Mouse (Mus musculus): Measurements from ENCODE around the gene Wfdc15a.

The Wfdc15a gene

DNA sequence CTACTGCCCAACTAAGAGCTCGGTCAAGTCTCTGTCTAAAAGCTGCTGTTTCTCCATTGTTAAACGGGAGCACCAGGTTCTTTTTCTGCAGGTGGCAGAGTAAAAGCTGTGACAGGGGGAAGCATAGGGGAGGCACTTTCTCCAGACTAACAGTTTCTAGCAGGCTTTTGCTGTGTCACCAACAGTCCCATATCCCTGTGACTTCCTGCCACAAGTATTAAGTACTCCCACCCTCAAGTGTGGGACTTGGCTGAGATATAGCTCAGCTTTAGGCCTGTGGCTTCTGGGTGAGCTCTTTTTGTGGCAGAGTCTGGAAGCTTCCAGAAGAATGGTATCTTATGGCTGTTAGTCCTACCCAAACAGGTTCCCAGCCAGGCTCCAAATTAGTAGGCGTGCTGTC lies 24.1 kb downstream of the Wfdc15a start:
- no peak for DNase-seq

DNA sequence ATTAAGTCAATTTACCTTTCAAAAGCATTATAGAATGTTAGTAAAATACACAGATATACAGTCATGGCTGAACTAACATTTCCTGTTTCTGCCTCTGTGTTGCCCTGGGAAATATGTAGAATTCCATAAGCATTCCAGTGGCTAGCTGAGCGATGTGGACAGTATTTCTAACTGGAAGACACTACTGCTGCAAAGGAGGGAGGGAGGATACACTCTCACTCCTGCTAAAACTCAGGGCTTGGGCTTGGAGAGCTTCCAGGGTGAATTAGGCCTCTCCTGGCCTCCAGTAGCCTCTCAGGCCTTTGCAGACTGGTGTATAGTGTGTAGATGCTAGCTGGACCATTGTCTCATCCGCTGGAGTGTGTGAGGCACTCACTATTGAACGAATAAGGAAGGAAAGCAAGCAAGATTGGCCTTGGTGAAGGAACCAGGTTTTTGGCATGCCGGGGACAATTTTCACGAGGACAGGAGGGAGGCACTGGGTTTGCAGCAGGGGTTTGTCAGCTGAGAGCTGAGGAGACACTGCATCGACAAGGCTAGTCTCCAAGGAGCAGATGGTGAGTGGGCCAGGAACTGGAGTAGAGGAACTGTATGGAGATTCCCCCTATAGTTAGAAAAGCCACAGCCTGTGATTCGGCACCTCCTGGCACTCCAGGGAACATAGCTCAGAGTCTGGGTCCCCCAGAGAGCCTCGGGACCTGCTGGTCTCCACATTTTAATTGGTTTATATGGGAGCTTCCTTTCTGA lies 25.1 kb downstream of the Wfdc15a start:
- no peak for DNase-seq

DNA sequence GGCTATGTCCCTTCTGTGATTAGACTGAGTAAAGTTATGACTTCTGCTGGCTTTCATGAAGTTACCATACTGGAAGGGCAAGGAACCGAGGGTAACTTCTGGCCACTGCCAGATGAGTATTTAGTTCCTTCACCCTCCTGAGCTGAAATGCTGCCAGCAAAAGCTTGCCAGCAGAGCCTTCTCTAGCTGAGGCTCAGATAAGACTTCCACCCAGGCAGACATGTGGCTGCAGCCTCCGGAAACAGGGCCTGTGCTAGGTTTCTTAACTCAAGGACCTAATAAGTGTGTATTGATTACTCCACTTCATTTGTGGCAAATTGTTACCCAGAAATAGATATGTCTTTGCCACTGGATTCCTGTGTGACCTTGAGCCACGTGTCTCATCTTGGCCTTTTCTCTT lies 26.5 kb downstream of the Wfdc15a start:
- DNase-seq: no peak

DNA sequence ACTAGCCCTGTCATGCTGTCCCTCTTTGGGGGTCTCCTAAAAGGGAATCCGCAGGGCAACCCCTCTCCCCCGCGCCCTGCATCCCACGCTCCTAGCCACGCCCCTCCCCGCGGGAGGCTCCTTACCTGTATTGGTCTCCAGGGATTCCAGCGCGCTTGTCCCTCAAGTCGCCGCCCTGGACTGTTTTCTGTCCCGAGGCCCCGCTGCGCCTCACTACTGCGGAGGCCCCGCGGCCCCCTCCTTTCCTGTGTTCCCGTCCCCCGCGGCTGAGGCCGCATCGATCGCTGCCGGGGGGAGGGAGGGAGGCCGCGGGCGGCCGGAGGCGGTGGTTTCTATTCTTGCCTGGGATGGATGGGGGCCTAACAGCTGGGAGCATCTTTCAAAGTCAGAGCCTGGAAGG lies 29.0 kb downstream of the Wfdc15a start, which contains the start of gene Kcns1:
Gene Kcns1, minus strand, starts transcription at position 212 of the 400 bp plus-strand sequence.
- peak; percentile 26 for DNase-seq

DNA sequence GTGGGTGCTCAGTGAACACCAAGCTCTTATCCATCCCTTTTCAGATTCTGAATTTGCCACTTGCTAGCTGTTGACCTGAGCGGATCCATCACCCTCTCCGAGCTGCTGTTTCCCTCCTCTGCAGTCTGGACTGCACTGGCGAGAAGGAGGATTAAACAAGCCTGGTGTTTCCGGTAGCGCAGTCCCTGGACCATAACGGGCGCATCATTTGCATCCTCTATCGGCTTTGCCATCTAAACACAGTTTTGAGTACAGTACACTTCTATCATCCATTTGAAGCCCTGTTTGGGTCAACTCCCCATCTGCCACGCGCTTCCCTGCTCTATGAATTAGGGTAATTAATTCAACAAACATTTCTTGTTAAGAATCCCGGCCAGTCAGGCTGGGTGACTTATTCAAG lies 29.6 kb downstream of the Wfdc15a start:
- DNase-seq: no peak

DNA sequence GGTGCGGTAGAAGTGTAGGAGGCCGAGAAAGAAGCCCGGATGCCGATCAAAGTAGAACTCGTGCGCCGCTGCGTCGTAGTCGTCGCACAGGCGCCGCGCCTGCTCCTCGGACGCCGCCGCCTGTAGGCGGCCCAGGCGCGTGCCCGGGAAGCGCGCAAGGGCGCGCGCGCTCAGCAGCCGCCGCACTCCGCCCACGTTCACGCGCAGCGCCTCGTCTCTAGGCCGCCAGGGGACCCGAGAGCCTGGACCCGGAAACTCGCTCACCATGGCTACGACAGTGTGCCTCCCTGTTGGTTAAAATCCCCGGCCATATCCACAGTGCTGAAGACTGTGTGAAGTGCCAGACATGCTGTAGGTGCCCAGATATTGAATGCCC lies 31.4 kb downstream of the Wfdc15a start:
- peak; percentile 54 for DNase-seq

DNA sequence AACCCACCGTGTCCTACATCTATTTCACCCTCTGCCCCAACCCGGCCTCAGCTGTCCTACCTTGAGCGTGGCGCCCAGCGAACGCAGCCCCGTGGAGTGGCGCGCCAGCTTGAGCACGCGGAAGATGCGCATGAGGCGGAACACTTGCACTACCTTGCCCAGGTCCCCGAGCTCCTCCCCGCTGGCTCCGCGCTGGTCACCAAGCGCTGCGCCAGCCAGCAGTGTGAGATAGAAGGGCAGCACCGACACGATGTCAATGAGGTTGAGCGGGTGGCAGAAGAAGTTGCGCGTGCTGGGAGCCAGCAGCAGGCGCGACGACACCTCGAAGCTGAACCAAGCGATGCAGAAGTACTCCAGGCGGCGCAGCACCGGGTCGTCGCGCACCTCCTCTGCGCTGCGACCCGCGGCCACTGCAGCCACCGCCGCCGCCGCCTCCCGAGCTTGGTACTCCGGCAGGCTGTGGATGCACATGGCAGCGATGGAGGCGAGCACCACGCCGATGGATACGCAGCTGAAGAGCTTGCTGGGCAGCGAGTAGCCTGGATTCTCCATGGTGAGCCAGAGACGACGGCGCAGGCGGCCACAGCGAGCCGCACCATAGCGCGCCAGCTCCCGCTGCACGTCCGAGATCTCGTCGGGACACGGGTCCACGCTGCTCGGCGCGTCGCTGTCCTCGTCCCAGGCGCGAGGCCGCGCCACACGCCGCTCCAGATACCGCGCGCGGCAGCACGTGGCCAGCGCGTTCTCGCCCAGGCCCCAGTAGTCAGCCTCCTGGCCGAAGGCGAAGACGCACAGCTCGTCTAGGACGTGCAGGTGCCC lies 32.0 kb downstream of the Wfdc15a start:
- DNase-seq: peak; percentile 25

DNA sequence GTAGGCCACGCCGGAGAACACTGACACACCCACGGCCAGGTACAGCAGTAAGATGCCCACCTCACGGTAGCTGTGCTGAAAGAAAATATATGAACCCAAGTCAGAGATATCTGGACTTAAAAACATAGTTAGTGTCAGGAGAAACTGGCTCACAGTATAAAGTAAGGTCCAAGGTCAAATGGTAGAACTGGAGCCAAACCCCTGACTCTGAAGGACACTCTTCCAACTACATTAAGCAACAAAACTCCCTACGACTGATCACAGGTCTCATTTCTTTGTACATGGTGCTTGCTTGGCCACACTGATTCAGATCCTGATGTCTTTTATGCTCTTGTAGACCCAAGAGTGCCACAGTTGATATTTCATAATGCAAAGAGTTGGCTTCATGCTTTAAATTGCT lies 35.0 kb downstream of the Wfdc15a start:
- DNase-seq: no peak

DNA sequence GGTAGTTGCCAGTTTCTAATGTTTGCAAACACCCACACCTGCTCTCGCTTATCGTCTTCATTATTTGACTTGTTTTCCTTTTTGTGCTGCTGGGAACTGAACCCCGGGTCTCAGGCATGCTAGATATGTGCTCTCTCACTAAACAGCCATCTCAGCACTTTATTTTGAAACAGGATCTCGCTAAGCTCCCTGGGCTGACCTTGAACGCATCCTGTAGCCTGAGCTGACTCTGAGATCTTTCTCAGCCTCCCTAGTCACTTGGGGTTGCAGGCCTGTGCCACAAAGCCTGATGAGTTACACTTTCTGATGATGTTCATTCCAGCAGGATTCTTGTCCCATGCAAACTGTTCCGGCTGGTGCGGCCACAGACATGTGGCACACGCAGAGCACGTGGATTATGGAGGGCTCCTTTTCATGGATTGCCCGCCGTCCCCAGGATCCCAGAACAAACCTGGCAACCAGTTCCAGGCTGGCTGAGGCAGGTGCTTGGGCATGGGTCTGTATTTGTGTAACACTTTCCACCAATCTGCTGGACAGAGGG lies 38.3 kb downstream of the Wfdc15a start:
- DNase-seq: no peak

DNA sequence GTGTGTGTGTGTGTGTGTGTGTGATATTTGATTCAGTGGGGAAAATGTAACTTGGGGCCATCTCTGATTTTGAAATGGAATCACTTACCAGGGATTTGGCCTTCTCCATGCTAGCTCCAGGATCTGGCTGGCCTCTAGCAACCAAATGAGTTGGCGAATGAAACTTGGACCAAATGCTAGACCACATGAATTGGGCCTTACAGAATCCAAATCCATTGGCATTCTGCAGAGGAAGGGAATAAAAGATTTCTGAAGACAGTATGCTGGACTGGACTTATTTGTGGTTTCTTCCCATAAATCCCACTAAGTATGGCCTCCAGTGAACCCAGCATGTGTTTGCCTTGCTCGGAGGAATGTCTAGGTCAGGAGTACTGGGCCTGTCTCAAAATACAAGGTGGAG lies 41.1 kb downstream of the Wfdc15a start:
- no peak for DNase-seq

DNA sequence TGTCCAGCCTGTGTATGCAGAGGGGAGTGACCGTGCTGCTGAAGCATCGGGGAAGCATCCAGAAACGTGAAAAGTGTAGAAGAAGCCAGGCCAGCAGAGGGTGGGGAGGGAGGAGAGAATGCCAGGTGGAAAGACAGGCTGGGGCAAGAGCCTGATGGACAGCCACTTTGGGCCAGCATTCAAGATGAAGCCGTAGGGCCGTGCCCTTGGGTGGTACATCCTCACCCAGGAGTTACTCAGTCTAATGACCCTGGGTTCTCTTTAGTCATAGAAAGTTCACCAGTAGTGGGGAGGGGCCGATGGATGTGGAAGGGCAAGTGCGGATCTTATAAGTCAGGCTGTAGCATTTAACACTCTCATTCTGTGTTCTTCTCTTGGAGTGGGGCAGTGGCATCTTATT lies 43.8 kb downstream of the Wfdc15a start:
- no peak for DNase-seq

DNA sequence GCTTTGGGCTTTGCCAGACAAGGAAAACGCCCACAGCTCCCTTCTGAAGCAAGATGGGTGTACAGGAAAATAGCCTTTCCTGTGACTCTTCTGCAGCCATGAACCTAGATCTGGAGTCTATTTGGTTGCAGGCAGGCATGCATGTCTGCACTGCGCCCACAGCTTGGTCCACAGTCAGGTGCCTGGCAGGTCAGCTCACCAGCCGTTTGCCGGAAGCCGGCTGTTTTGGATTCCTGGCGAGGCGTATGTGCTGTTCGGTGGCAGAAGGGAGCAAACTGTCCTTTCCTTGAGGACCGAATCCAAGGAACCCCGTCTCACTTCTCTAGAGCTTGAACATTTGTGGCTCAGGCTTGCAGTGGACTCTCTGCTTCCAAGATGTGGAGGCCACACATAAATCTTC lies 45.9 kb downstream of the Wfdc15a start:
- DNase-seq: no peak

DNA sequence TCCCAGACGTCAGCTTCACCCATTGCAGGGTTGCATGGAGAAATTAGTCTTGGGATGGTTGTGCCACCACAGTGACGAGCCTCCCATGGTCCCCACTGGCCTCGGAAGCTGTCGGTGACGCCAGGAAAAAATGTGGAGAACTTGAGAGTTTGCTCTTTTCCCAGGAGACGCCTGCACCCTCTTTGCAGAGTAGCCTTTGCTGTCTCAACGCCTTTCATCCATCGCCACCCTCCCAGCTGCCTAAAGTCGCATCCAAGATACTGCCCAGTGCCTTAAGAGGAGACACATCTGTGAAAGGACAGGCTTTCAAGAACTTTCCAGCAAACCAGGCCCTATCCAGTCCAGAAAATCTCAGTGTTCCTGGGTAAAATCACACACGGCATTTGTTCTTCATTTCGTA lies 47.6 kb downstream of the Wfdc15a start:
- DNase-seq: no peak

DNA sequence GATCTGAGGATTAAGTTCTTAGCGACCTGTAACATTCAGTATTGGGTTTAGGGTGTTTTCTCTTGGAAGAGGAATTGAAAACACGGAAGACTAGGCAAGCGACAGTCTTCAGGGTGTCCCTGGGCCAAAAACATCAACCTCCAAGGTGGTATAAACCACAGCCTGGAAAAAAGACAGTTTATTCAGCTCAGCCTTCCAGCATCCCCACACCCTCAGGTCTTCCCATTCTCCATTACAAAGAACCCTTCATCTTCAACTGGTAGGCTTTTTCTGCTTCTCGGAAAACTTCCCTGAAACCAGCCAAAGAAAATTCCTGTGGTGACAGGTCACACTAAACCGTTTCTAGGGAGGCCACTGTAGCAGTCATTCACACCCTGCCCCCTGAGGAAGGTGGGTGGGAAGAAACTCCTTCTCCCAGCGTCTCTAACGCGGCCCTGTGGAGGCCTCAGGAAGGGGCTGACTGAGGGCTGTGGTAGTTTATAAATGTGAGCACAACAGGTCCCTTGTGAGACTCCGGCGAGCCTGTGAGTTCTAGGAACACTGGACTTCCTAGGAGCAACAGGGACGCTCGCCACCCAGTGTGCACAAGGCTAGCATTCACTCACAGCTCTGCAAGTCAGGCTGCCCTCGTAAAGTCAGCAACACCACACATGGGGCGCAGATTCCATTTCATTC lies 49.7 kb downstream of the Wfdc15a start:
- DNase-seq: no peak
